Mouse (Mus musculus): ENCODE data around the gene Chd1. TPM values are rescaled to one million over a fixed set of nuclear protein-coding genes. Genes with fewer than 3 reads are reported as not detected.

The Chd1 gene
- polyA plus RNA-seq, 1 experiment: 23.0 TPM

DNA sequence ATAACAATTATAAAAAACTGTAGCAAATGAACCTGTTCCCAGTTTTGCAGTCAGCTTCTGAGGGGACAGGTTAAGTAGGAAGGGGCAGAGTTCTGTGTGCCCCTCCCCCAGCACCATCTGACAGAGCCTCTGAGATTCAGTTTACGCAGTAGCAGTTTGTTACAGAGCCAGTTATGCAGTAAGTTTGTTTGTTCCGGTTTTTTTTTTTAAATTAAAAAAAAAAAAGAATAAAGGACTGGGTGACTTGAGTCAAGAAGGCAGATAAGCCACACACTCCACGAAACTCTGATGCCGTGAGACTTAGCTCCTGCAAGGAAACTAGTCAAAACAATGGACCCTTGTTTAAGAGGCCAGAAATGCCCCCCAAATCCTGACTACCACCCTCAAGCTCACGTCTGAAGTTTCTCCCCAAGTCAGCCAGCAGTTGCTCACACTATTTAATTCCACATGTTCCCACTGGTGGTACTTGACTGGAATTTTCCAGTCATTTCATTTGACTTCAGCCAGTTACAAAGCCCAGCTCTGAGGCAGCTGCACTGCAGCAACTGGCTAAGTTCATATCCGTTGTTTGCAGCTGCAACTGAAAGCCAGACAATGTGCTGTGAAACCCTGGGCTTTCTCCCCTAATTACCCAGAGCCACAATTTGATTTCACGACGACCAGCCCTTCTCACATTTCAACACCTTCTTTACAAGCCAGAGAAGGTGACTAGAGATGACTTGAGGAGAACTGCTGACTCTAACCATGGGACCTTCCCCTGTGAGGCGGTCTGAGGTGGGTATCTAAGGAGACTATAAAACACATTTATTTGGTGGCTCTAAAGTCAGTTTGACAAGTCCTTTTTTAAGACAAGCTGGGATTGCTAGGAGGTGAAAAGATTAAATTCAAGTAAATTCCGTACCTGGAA, 104.0 kb downstream of the Chd1 start:
- H3K4me1 ChIP-seq (ENCODE audit: control insufficient read depth, insufficient read depth, low read length): no peaks in the 10 kb centered on the region
- no peak overlapping the region for H3K4me3 ChIP-seq (replicated peaks; ENCODE audit: control insufficient read depth, low read depth, low read length)
- 48% methylated on average over 10 of the region's 10 CpGs for WGBS
- no peak for TF ChIP-seq CTCF (IDR thresholded peaks at IDR 0.05; ENCODE audit: control insufficient read depth, insufficient read depth, low read length)
- no peak for TF ChIP-seq POLR2A (IDR thresholded peaks at IDR 0.05; ENCODE audit: borderline replicate concordance, control insufficient read depth, low read depth, low read length)
- H3K27ac ChIP-seq (ENCODE audit: control insufficient read depth, insufficient read depth, low read depth, low read length, poor library complexity): no peak overlapping the region

DNA sequence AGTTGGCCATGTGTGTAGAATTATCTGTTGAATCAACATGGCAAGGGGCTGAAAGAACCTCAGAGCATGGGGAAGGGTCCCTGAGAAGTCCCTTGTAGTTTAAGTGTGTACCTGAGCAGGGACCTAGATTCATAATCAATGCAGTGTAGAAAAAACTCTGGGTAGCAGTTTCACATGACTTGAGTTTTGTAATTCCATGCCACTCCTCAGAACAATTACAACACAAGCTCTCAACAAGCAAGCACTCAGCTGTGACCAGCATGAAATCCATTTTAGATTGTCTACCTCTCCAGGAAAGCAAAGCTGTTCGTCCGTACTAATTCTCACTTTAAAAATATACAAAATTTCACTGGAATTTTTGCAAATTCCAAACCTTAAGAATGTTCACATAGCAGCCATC, 105.2 kb downstream of the Chd1 start:
- Histone ChIP-seq H3K27ac (ENCODE audit: control insufficient read depth, insufficient read depth, low read depth, low read length, poor library complexity) (no peak overlapping the region), H3K4me3 (replicated peaks; ENCODE audit: control insufficient read depth, low read depth, low read length) (no peak overlapping the region), H3K4me1 (ENCODE audit: control insufficient read depth, insufficient read depth, low read length) (no peaks in the 10 kb centered on the region)
- WGBS: 69% methylated on average over 2 of the region's 2 CpGs
- no peak for TF ChIP-seq CTCF (IDR thresholded peaks at IDR 0.05; ENCODE audit: control insufficient read depth, insufficient read depth, low read length)

DNA sequence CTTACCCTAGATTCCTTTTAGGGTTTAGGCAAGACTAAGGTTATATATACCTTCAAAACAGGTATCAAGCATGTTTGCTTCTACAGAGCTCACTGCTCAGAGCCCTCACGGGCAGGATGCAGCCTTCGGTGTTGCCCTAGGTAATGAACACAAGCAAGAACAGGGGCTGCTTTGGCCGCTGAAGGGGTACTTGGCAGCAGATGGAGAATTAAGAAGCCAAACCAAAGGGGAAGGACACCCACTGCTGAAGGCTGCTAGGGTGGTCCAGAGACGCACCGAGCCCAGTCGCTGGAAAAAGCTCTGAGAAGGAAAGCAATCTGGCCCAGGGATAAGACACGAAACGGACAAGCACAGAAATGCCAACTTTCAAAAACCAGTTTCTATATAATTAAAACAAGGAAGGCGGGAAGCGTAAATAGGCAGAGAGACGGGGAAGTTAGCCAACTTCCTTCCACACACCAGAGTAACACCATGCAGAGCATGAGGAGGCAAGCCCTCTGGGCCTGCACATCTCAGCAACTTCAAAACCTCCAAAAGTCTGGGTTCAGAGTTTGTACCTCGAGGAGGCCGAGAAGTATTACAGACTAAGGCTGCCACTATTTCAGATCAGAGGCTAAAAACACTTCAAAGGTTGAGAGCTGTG, 107.5 kb downstream of the Chd1 start:
- no peak overlapping the region for H3K4me3 ChIP-seq (replicated peaks; ENCODE audit: control insufficient read depth, low read depth, low read length)
- TF ChIP-seq CTCF (IDR thresholded peaks at IDR 0.05; ENCODE audit: control insufficient read depth, insufficient read depth, low read length): no peak
- no peak for TF ChIP-seq POLR2A (IDR thresholded peaks at IDR 0.05; ENCODE audit: borderline replicate concordance, control insufficient read depth, low read depth, low read length)
- no peaks in the 10 kb centered on the region for H3K4me1 ChIP-seq (ENCODE audit: control insufficient read depth, insufficient read depth, low read length)
- H3K27ac ChIP-seq (ENCODE audit: control insufficient read depth, insufficient read depth, low read depth, low read length, poor library complexity): no peak overlapping the region
- WGBS: 60% methylated on average over 13 of the region's 13 CpGs

DNA sequence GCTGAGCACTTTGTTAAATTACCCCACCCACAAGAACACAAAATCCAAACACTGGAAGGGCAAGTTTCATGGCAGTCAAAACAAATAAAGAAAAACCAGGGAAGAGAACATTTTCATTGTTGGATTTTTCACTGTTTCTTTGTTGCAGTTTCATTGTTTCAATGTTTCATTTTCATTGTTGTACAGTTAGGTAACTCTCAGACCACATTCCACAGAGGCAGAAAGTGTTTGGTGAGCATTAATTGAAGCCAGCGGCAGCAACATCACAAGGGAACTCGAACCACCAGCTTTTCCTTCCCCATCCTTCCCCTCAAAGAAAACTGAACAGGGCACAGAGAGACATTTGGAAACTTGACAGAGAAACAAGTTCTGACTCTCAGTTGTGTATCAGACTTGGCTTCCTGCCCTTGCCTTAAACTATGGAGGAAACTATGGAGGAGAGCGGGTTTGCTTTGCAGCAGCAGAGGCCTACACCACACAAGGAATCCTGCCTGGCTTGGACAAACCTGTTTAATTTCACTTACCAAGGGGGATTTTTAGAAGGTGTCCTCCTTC, 109.0 kb downstream of the Chd1 start:
- Histone ChIP-seq H3K4me1 (ENCODE audit: control insufficient read depth, insufficient read depth, low read length) (no peaks in the 10 kb centered on the region), H3K4me3 (replicated peaks; ENCODE audit: control insufficient read depth, low read depth, low read length) (no peak overlapping the region), H3K27ac (ENCODE audit: control insufficient read depth, insufficient read depth, low read depth, low read length, poor library complexity) (no peak overlapping the region)
- TF ChIP-seq POLR2A (IDR thresholded peaks at IDR 0.05; ENCODE audit: borderline replicate concordance, control insufficient read depth, low read depth, low read length) (no peak), CTCF (IDR thresholded peaks at IDR 0.05; ENCODE audit: control insufficient read depth, insufficient read depth, low read length) (no peak)
- WGBS: 44% methylated on average over 3 of the region's 3 CpGs

- no peaks in the 10 kb centered on the region for H3K4me1 ChIP-seq (ENCODE audit: control insufficient read depth, insufficient read depth, low read length)
- 68% methylated on average over 10 of the region's 10 CpGs for WGBS
- no peak overlapping the region for H3K4me3 ChIP-seq (replicated peaks; ENCODE audit: control insufficient read depth, low read depth, low read length)
- no peak overlapping the region for H3K27ac ChIP-seq (ENCODE audit: control insufficient read depth, insufficient read depth, low read depth, low read length, poor library complexity)
- TF ChIP-seq CTCF (IDR thresholded peaks at IDR 0.05; ENCODE audit: control insufficient read depth, insufficient read depth, low read length) (no peak), POLR2A (IDR thresholded peaks at IDR 0.05; ENCODE audit: borderline replicate concordance, control insufficient read depth, low read depth, low read length) (no peak)
Measured at GRCm38 (mm10) chr17:15815312-15816018, 110.7 kb downstream of the Chd1 start.

GRCm38 (mm10) chr17:15816379-15817095, 111.8 kb downstream of the Chd1 start:
- 52% methylated on average over 11 of the region's 11 CpGs for WGBS
- no peaks in the 10 kb centered on the region for H3K4me1 ChIP-seq (ENCODE audit: control insufficient read depth, insufficient read depth, low read length)
- TF ChIP-seq POLR2A (IDR thresholded peaks at IDR 0.05; ENCODE audit: borderline replicate concordance, control insufficient read depth, low read depth, low read length) (no peak), CTCF (IDR thresholded peaks at IDR 0.05; ENCODE audit: control insufficient read depth, insufficient read depth, low read length) (no peak)
- no peak overlapping the region for H3K4me3 ChIP-seq (replicated peaks; ENCODE audit: control insufficient read depth, low read depth, low read length)
- no peak overlapping the region for H3K27ac ChIP-seq (ENCODE audit: control insufficient read depth, insufficient read depth, low read depth, low read length, poor library complexity)

DNA sequence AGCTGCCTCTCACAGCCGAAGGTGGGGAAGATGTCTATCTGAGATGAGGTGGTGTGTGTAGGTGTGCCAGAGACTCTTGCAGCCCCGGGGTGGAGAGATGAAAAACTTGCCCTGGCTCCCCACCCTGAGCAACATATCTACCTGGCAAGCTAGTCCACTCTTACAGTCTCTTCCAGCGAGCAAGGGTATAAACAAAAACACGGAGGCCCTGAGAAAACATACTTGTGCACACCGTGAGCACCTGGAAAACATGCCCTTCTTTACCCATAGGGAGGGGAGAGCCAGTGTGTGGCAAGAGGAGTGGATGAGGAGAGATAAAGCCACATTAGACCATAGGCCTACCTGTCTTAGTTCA, 112.3 kb downstream of the Chd1 start:
- TF ChIP-seq CTCF (IDR thresholded peaks at IDR 0.05; ENCODE audit: control insufficient read depth, insufficient read depth, low read length) (no peak), POLR2A (IDR thresholded peaks at IDR 0.05; ENCODE audit: borderline replicate concordance, control insufficient read depth, low read depth, low read length) (no peak)
- 72% methylated on average over 5 of the region's 5 CpGs for WGBS
- Histone ChIP-seq H3K4me3 (replicated peaks; ENCODE audit: control insufficient read depth, low read depth, low read length) (no peak overlapping the region), H3K4me1 (ENCODE audit: control insufficient read depth, insufficient read depth, low read length) (no peaks in the 10 kb centered on the region), H3K27ac (ENCODE audit: control insufficient read depth, insufficient read depth, low read depth, low read length, poor library complexity) (no peak overlapping the region)
